Mouse (Mus musculus) C2C12 (cell line): ENCODE results near the gene Afm.

Source experiments
- CTCF ChIP-seq: IDR thresholded peaks from one replicate; pipeline ENCODE4 v1.5.1; 2011; ENCODE audit not compliant: control insufficient read depth, insufficient read depth, insufficient read length
- MAX ChIP-seq: IDR thresholded peaks from one replicate; pipeline ENCODE4 v1.6.1; 2011; ENCODE audit warnings: mild to moderate bottlenecking, control low read depth

DNA sequence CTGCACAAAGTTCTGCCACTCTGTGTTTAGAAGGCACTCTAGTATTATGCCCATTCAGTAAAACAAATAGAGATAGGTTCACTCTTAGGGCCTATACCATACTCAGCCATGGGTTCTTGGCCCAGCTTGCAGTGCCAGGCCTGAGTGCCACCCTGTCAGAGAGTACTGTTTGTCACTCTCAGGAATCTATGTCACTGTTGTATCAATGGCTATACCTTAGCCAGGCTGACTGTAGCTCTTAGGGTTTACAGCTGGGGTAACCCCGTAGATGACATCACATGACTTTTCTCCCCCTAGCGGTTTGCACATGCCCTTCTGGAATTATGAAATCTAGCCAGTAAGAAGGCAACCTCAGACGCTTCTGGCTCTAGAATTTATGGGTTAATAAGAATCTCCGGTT, 24.4 kb upstream of the Afm start:
- TF ChIP-seq CTCF (no peak), MAX (no peak)
